Mouse (Mus musculus) urinary bladder, postnatal 0 days (tissue): Measurements from ENCODE around the gene Irs2. TPM values are rescaled to one million over a fixed set of nuclear protein-coding genes. Genes with fewer than 3 reads are reported as not detected.

Experiments
- polyA plus RNA-seq: library from polyadenylated mRNA; unstranded; fragments of >200 nt; fragmentation: Nextera tagmentation; extraction: Ambion mirVana; gene quantifications from 2 replicates; pipeline ENCODE4 v1.2.1, GENCODE M21; 2015

Irs2 gene
- 4.1 and 4.6 TPM in 2 replicates for polyA plus RNA-seq

GRCm38 (mm10) chr8:11008379-11008775 is at the start of gene Irs2:
Irs2 (minus strand) TSS chr8:11008458.

